Mouse (Mus musculus): ENCODE measurements around the gene Ptprf.

GRCm38 (mm10) chr4:118261771-118262473, 29.3 kb downstream of the Ptprf start:
- no peak for TF ChIP-seq POLR2A (IDR thresholded peaks at IDR 0.05; ENCODE audit: borderline replicate concordance, extremely low read depth, insufficient read depth, insufficient read length, poor library complexity, severe bottlenecking)
- no peak for TF ChIP-seq CTCF (IDR thresholded peaks at IDR 0.05; ENCODE audit: borderline replicate concordance, extremely low read depth, insufficient read depth, insufficient read length)

Measured in brain, embryonic 14.5 days (tissue).